Mouse (Mus musculus): ENCODE data around the gene Bcat2.

DNA sequence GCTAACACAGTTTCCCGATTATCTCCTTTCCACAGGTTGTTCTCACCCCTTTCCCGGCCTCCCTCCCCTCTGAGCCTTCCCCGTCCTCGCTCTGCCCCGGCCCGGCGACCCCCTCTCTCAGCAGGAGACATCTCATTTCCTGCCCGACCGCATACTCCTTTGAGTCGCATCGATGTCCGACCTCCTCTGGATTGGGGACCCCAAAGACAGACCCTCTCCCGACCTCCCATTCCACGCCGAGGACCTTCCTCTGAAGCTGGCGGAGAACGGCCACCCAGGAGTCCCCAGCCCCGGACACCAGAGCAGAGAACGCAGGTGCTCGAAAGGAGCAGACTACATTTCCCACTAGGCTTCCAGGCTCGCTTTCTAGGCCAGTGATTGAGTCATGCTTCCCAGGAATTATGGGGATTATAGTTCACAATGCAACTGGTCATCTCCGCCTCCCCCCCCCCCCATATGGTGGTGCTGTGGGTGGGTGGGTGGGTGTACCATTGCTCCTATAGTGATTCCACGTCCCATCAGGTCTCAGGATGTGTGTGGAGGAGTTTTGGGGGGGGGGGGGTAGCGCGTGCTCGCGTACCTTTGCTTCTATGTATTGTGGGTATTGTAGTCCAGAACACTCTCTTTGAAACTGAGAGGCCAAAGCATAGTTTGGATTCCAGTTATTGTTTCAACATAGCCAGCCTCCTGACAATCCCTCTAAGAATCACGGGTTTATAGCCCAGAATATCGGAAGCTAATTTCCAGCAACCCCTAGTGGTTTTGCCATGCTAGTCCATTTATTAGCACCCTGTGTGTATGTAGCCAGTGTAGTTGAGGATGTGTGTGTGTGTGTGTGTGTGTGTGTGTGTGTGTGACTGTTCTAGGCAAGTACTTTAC is 31.6 kb upstream of the Bcat2 start:
- TF ChIP-seq CTCF (IDR thresholded peaks at IDR 0.05; ENCODE audit: low read depth, low read length) (no peak), POLR2A (IDR thresholded peaks at IDR 0.05; ENCODE audit: borderline replicate concordance, low read depth, low read length) (no peak)

Measured in bone marrow macrophage, adult 2 months (primary cell).